Mouse (Mus musculus): ENCODE measurements around the gene Fbxo8. TPM values are rescaled to one million over a fixed set of nuclear protein-coding genes. Genes with fewer than 3 reads are reported as not detected.

Fbxo8 gene
- polyA plus RNA-seq, 2 experiments = 9.6 to 42.1 TPM

GRCm38 (mm10) chr8:56591502-56591901, 40.6 kb downstream of the Fbxo8 start:
- WGBS (ENCODE audit: insufficient replicate concordance) = 83% methylated on average over 5 of the region's 5 CpGs
- H3K4me3 ChIP-seq (ENCODE audit: insufficient read depth in 1 of 2, low read depth in 2 of 2, low read length in 2 of 2) = no peak overlapping the region
- no peaks in the 10 kb centered on the region for H3K9me3 ChIP-seq (ENCODE audit: control insufficient read depth, low read length)
- no peak overlapping the region for H3K27ac ChIP-seq
- H3K27me3 ChIP-seq (ENCODE audit: control insufficient read depth, insufficient read depth, low read length) = no peaks in the 10 kb centered on the region
- DNase-seq (ENCODE audit: low read depth in 3 of 3, low spot score in 3 of 3) (no peak), ATAC-seq (ENCODE audit: insufficient read depth) (0 out of 2 replicates have a peak, but pooled peaks have one; percentile 56)
- no peak for TF ChIP-seq EP300 (IDR thresholded peaks at IDR 0.05; ENCODE audit: low read depth)
- TF ChIP-seq CTCF (IDR thresholded peaks at IDR 0.05; ENCODE audit: low read depth) = no peak
- no peaks in the 10 kb centered on the region; a peak in 1 of 4 replicates for H3K4me1 ChIP-seq (replicated peaks; ENCODE audit: control insufficient read depth in 2 of 2, insufficient read depth in 2 of 2, low read length in 1 of 2)
- no peaks in the 10 kb centered on the region for H3K36me3 ChIP-seq (replicated peaks; ENCODE audit: control insufficient read depth, insufficient read depth, low read depth)
- H3K9ac ChIP-seq (replicated peaks) = no peak overlapping the region
- H3K4me2 ChIP-seq (ENCODE audit: low read depth) = no peak overlapping the region

- Histone ChIP-seq H3K9ac (replicated peaks) (no peak overlapping the region), H3K4me2 (ENCODE audit: low read depth) (no peak overlapping the region), H3K9me3 (ENCODE audit: control insufficient read depth, low read length) (no peaks in the 10 kb centered on the region), H3K36me3 (replicated peaks; ENCODE audit: control insufficient read depth, insufficient read depth, low read depth) (no peaks in the 10 kb centered on the region), H3K27me3 (ENCODE audit: control insufficient read depth, insufficient read depth, low read length) (no peaks in the 10 kb centered on the region), H3K27ac (no peak overlapping the region), H3K4me3 (ENCODE audit: insufficient read depth in 1 of 2, low read depth in 2 of 2, low read length in 2 of 2) (no peak overlapping the region), H3K4me1 (replicated peaks; ENCODE audit: control insufficient read depth in 2 of 2, insufficient read depth in 2 of 2, low read length in 1 of 2) (no peaks in the 10 kb centered on the region)
- WGBS (ENCODE audit: insufficient replicate concordance) = 31% methylated on average over 3 of the region's 3 CpGs
- ATAC-seq (ENCODE audit: insufficient read depth) (no peak), DNase-seq (ENCODE audit: low read depth in 3 of 3, low spot score in 3 of 3) (no peak)
- no peak for TF ChIP-seq CTCF (IDR thresholded peaks at IDR 0.05; ENCODE audit: low read depth)
- no peak for TF ChIP-seq EP300 (IDR thresholded peaks at IDR 0.05; ENCODE audit: low read depth)
These were observed 55.6 kb downstream of the Fbxo8 start for GRCm38 (mm10) chr8:56606481-56606880.

- no peaks in the 10 kb centered on the region for H3K4me1 ChIP-seq (replicated peaks; ENCODE audit: control insufficient read depth in 2 of 2, insufficient read depth in 2 of 2, low read length in 1 of 2)
- H3K27ac ChIP-seq = no peak overlapping the region
- H3K4me3 ChIP-seq (ENCODE audit: insufficient read depth in 1 of 2, low read depth in 2 of 2, low read length in 2 of 2) = no peak overlapping the region
- H3K9ac ChIP-seq (replicated peaks) = no peak overlapping the region
- H3K9me3 ChIP-seq (ENCODE audit: control insufficient read depth, low read length) = no peaks in the 10 kb centered on the region
- no peaks in the 10 kb centered on the region for H3K36me3 ChIP-seq (replicated peaks; ENCODE audit: control insufficient read depth, insufficient read depth, low read depth)
- 72% methylated on average over 6 of the region's 6 CpGs for WGBS (ENCODE audit: insufficient replicate concordance)
- H3K4me2 ChIP-seq (ENCODE audit: low read depth) = no peak overlapping the region
- ATAC-seq (ENCODE audit: insufficient read depth) (no peak), DNase-seq (ENCODE audit: low read depth in 3 of 3, low spot score in 3 of 3) (no peak)
- H3K27me3 ChIP-seq (ENCODE audit: control insufficient read depth, insufficient read depth, low read length) = no peaks in the 10 kb centered on the region
- no peak for TF ChIP-seq CTCF (IDR thresholded peaks at IDR 0.05; ENCODE audit: low read depth)
- TF ChIP-seq EP300 (IDR thresholded peaks at IDR 0.05; ENCODE audit: low read depth) = no peak
These were observed 60.8 kb downstream of the Fbxo8 start for GRCm38 (mm10) chr8:56611736-56612135.

GRCm38 (mm10) chr8:56614235-56614634, 63.3 kb downstream of the Fbxo8 start:
- DNase-seq (ENCODE audit: low read depth in 3 of 3, low spot score in 3 of 3) = no peak
- TF ChIP-seq EP300 (IDR thresholded peaks at IDR 0.05; ENCODE audit: low read depth) (no peak), CTCF (IDR thresholded peaks at IDR 0.05; ENCODE audit: low read depth) (no peak)

GRCm38 (mm10) chr8:56615005-56615404, 64.1 kb downstream of the Fbxo8 start:
- H3K4me1 ChIP-seq (replicated peaks; ENCODE audit: control insufficient read depth in 2 of 2, insufficient read depth in 2 of 2, low read length in 1 of 2) = peaks cover 0 to under 1% of the 10 kb centered on the region in 2 experiments; a peak in 1 of 4 replicates
- H3K27ac ChIP-seq = no peak overlapping the region
- H3K4me3 ChIP-seq (ENCODE audit: insufficient read depth in 1 of 2, low read depth in 2 of 2, low read length in 2 of 2) = no peak overlapping the region
- no peaks in the 10 kb centered on the region; the same call in none of the 2 replicates for H3K27me3 ChIP-seq (ENCODE audit: control insufficient read depth, insufficient read depth, low read length)
- TF ChIP-seq EP300 (IDR thresholded peaks at IDR 0.05; ENCODE audit: low read depth) (no peak), CTCF (IDR thresholded peaks at IDR 0.05; ENCODE audit: low read depth) (peak; percentile 68)
- 21% methylated on average over 5 of the region's 5 CpGs for WGBS (ENCODE audit: insufficient replicate concordance)
- H3K9ac ChIP-seq (replicated peaks) = no peak overlapping the region
- no peak for ATAC-seq (ENCODE audit: insufficient read depth)
- H3K4me2 ChIP-seq (ENCODE audit: low read depth) = no peak overlapping the region
- no peaks in the 10 kb centered on the region for H3K36me3 ChIP-seq (replicated peaks; ENCODE audit: control insufficient read depth, insufficient read depth, low read depth)
- no peaks in the 10 kb centered on the region for H3K9me3 ChIP-seq (ENCODE audit: control insufficient read depth, low read length)
- DNase-seq (ENCODE audit: low read depth in 3 of 3, low spot score in 3 of 3) = peak in 2 of 3 experiments; percentile 1 to 6

More at GRCm38 (mm10) chr8:56614235-56614634, 63.3 kb downstream of the Fbxo8 start:
- Histone ChIP-seq H3K27ac (no peak overlapping the region), H3K9ac (replicated peaks) (no peak overlapping the region), H3K4me3 (ENCODE audit: insufficient read depth in 1 of 2, low read depth in 2 of 2, low read length in 2 of 2) (no peak overlapping the region), H3K36me3 (replicated peaks; ENCODE audit: control insufficient read depth, insufficient read depth, low read depth) (no peaks in the 10 kb centered on the region), H3K27me3 (ENCODE audit: control insufficient read depth, insufficient read depth, low read length) (no peaks in the 10 kb centered on the region), H3K9me3 (ENCODE audit: control insufficient read depth, low read length) (no peaks in the 10 kb centered on the region), H3K4me2 (ENCODE audit: low read depth) (no peak overlapping the region), H3K4me1 (replicated peaks; ENCODE audit: control insufficient read depth in 2 of 2, insufficient read depth in 2 of 2, low read length in 1 of 2) (no peaks in the 10 kb centered on the region; a peak in 1 of 4 replicates)
- no peak for ATAC-seq (ENCODE audit: insufficient read depth)
- 59% methylated on average over 1 of the region's 1 CpGs for WGBS (ENCODE audit: insufficient replicate concordance)

Data from liver, embryonic 14.5 days (tissue).